Mouse (Mus musculus) CH12.LX (cell line): ENCODE results near the gene Osbpl3.

Experiments used
- CTCF ChIP-seq, 2 experiments: IDR thresholded peaks in 1 of 2; conservative IDR thresholded peaks in 1 of 2; 2 replicates each; pipeline ENCODE4 v1.5.1; 2011 to 2012; ENCODE audit warnings: low read depth in 2 of 2, low read length in 2 of 2, improper control_type of control experiment in 1 of 2, inconsistent platforms in 1 of 2, mild to moderate bottlenecking in 1 of 2, moderate library complexity in 1 of 2
- GABPA ChIP-seq: IDR thresholded peaks from 2 replicates; pipeline ENCODE4 v1.6.1; 2012; ENCODE audit warnings: low read depth, low read length, improper control_type of control experiment, inconsistent platforms; ENCODE audit not compliant: insufficient replicate concordance
- POLR2A ChIP-seq: IDR thresholded peaks from 2 replicates; pipeline ENCODE4 v1.6.1; 2011; ENCODE audit warnings: low read depth, mild to moderate bottlenecking, improper control_type of control experiment, low read length
- SMC3 ChIP-seq: IDR thresholded peaks from 2 replicates; pipeline ENCODE4 v1.6.1; 2011; ENCODE audit warnings: low read depth, low read length, improper control_type of control experiment
- TCF12 ChIP-seq: IDR thresholded peaks from 2 replicates; pipeline ENCODE4 v1.6.1; 2014; ENCODE audit warnings: low read depth, mild to moderate bottlenecking, inconsistent platforms, low read length, improper control_type of control experiment
- ZC3H11A ChIP-seq: IDR thresholded peaks from 2 replicates; pipeline ENCODE4 v1.6.1; 2012; ENCODE audit warnings: low read depth, mild to moderate bottlenecking, inconsistent platforms, low read length, improper control_type of control experiment
- ZKSCAN1 ChIP-seq: IDR thresholded peaks from 2 replicates; pipeline ENCODE4 v1.6.1; 2012; ENCODE audit warnings: low read depth, inconsistent platforms, low read length, improper control_type of control experiment, borderline replicate concordance

GRCm38 (mm10) chr6:50337431-50337830 lies 118.6 kb downstream of the Osbpl3 start:
- no peak for TF ChIP-seq POLR2A
- TF ChIP-seq CTCF (conservative IDR thresholded peaks at IDR 0.05 in 1 of 2, IDR thresholded peaks at IDR 0.05 in 1 of 2; ENCODE audit: low read depth in 2 of 2, low read length in 2 of 2), result no peak
- no peak for TF ChIP-seq ZC3H11A
- TF ChIP-seq SMC3, result no peak
- no peak for TF ChIP-seq GABPA
- TF ChIP-seq TCF12, result no peak
- no peak for TF ChIP-seq ZKSCAN1
